ENCODE assay signal across 14 mouse cellular contexts in genomic region chr9:109040216-109040615, GRCm38 (mm10). TPM values are rescaled to one million over a fixed set of nuclear protein-coding genes. Genes with fewer than 3 reads are reported as not detected.
DNase-seq lines count a peak whose midpoint lies in the region; ATAC-seq and TF ChIP-seq lines count a peak whose summit lies in the region.
"Had no signal": no experiment of that assay in that cellular context is flagged by ENCODE, and none has a peak within 500 bp of the region (broad histone marks: within the 10 kb centered on the region; RNA-seq: fewer than 3 reads in every experiment).

No protein-coding gene starts in this region.

- peak; percentile 45 for DNase-seq in cerebellum, adult 9-11 months
- DNase-seq in limb, embryonic 10.5 days (ENCODE audit: low spot score): no peak
- DNase-seq in kidney, adult 18-20 months: peak; percentile 47
- DNase-seq in left cerebral cortex, postnatal 10 days (ENCODE audit: extremely low spot score in 1 of 2, low spot score in 2 of 2): no peak
- DNase-seq in urinary bladder, postnatal 36 days (ENCODE audit: low spot score in 2 of 2): no peak

- H3K9me3 ChIP-seq in limb, embryonic 12.5 days: no peaks in the 10 kb centered on the region
- H3K9me3 ChIP-seq in limb, embryonic 10.5 days (replicated peaks): no peaks in the 10 kb centered on the region
- H3K9me3 ChIP-seq: G1E; limb, embryonic 15.5 days; midbrain, embryonic 12.5 days; neural tube, embryonic 15.5 days had no signal

- 79% methylated on average over 8 of the region's 8 CpGs for WGBS in limb, embryonic 12.5 days
- 83% methylated on average over 8 of the region's 8 CpGs for WGBS in limb, embryonic 10.5 days

- no peaks in the 10 kb centered on the region for H3K27me3 ChIP-seq in limb, embryonic 12.5 days
- H3K27me3 ChIP-seq in limb, embryonic 10.5 days (ENCODE audit: low read depth, poor library complexity, severe bottlenecking): no peaks in the 10 kb centered on the region
- no peaks in the 10 kb centered on the region for H3K27me3 ChIP-seq in myocyte (ENCODE audit: control insufficient read depth, insufficient read depth, insufficient read length)
- H3K27me3 ChIP-seq: limb, embryonic 15.5 days; neural tube, embryonic 15.5 days had no signal

- no peak overlapping the region for H3K9ac ChIP-seq in limb, embryonic 12.5 days (replicated peaks)
- H3K9ac ChIP-seq: limb, embryonic 15.5 days; midbrain, embryonic 12.5 days; neural tube, embryonic 15.5 days had no signal

- H3ac ChIP-seq in myocyte (ENCODE audit: control insufficient read depth, insufficient read length): no peak overlapping the region

- H3K36me3 ChIP-seq in limb, embryonic 12.5 days: peaks cover 4% of the 10 kb centered on the region; the same call in 1 of the 2 replicates
- no peaks in the 10 kb centered on the region for H3K36me3 ChIP-seq in limb, embryonic 10.5 days
- H3K36me3 ChIP-seq in myocyte (ENCODE audit: control insufficient read depth, insufficient read depth): no peaks in the 10 kb centered on the region
- H3K36me3 ChIP-seq: midbrain, embryonic 12.5 days; neural tube, embryonic 15.5 days had no signal

- no peak overlapping the region for H3K27ac ChIP-seq in limb, embryonic 12.5 days
- H3K27ac ChIP-seq in limb, embryonic 10.5 days: no peak overlapping the region
- H3K27ac ChIP-seq: layer of hippocampus, adult 2 months; limb, embryonic 15.5 days; midbrain, embryonic 12.5 days; neural tube, embryonic 15.5 days had no signal

- no peak for TF ChIP-seq POLR2A in myocyte (IDR thresholded peaks at IDR 0.05; ENCODE audit: insufficient read length, low read depth)

- peaks cover 29% of the 10 kb centered on the region for H3K4me1 ChIP-seq in limb, embryonic 12.5 days (replicated peaks)
- H3K4me1 ChIP-seq in limb, embryonic 10.5 days: peaks cover 37% of the 10 kb centered on the region

- ATAC-seq in cerebellum, adult (ENCODE audit: insufficient number of reproducible peaks, low FRiP score, low TSS enrichment): no peak
- ATAC-seq in limb, embryonic 12.5 days (ENCODE audit: insufficient number of reproducible peaks, insufficient read depth, low FRiP score, low TSS enrichment, low read depth): no peak
- ATAC-seq: forebrain, embryonic 16.5 days had no signal

- intact Hi-C loops in left cerebral cortex, postnatal 10 days (cut with DNase I): no loop called here

- peak overlapping the region; percentile 80; the same call in 1 of the 2 replicates for H3K4me2 ChIP-seq in limb, embryonic 12.5 days
- peak overlapping the region; percentile 73 for H3K4me2 ChIP-seq in myocyte (ENCODE audit: low read depth)
- H3K4me2 ChIP-seq: midbrain, embryonic 12.5 days had no signal

- no peak overlapping the region for H3K4me3 ChIP-seq in limb, embryonic 12.5 days (replicated peaks)
- H3K4me3 ChIP-seq in limb, embryonic 10.5 days: no peak overlapping the region
- H3K4me3 ChIP-seq in myocyte: no peak overlapping the region
- H3K4me3 ChIP-seq: layer of hippocampus, adult 2 months; midbrain, embryonic 12.5 days; neural tube, embryonic 15.5 days had no signal

- peaks cover 16% of the 10 kb centered on the region for H3K79me2 ChIP-seq in myocyte (ENCODE audit: control insufficient read depth, insufficient read depth)

TF ChIP-seq in myocyte, 11 proteins besides CTCF, POLR2A, EP300 and RAD21:
- TF ChIP-seq SRF (IDR thresholded peaks at IDR 0.05; ENCODE audit: control insufficient read depth, insufficient read length, low read depth) (no peak), CEBPB (IDR thresholded peaks at IDR 0.05; ENCODE audit: insufficient read depth, poor library complexity, severe bottlenecking) (no peak), TCF12 (IDR thresholded peaks at IDR 0.05; ENCODE audit: insufficient read depth, poor library complexity, severe bottlenecking) (no peak), E2F4 (IDR thresholded peaks at IDR 0.05; ENCODE audit: insufficient read depth) (no peak), USF1 (IDR thresholded peaks at IDR 0.05; ENCODE audit: low read depth) (no peak), MAX (IDR thresholded peaks at IDR 0.05; ENCODE audit: low read depth) (no peak), MYOG (IDR thresholded peaks at IDR 0.05; ENCODE audit: control insufficient read depth in 1 of 3, insufficient read depth in 1 of 3, insufficient read length in 2 of 3, low read depth in 2 of 3) (no peak), MYOD1 (IDR thresholded peaks at IDR 0.05; ENCODE audit: control insufficient read depth in 1 of 3, insufficient read length in 2 of 3, low read depth in 2 of 3) (no peak), POLR2AphosphoS2 (IDR thresholded peaks at IDR 0.05; ENCODE audit: insufficient read length, low read depth) (no peak), TCF3 (IDR thresholded peaks at IDR 0.05; ENCODE audit: insufficient read length, low read depth) (no peak), REST (IDR thresholded peaks at IDR 0.05; ENCODE audit: insufficient read depth, insufficient read length) (no peak)

RNA-seq across cellular contexts. Expression of gene Shisa5, which starts 1.9 kb away (rescaled TPM):
- 49.1 and 55.2 TPM in 2 replicates for polyA plus RNA-seq in limb, embryonic 12.5 days (2016; fragmentation: Nextera tagmentation; extraction: Ambion mirVana)
- 36.1 and 44.4 TPM in 2 replicates for polyA plus RNA-seq in limb, embryonic 10.5 days (2016; fragmentation: Nextera tagmentation; extraction: Ambion mirVana)
- polyA plus RNA-seq in myocyte (2012; fragmentation: generic; extraction: Trizol): 82.8 TPM
- total RNA-seq in left cerebral cortex, postnatal 10 days (2021): 10 to 100 TPM; 46.2 to 56.7 TPM

RNA-seq across cellular contexts. Expression of gene Trex1, which starts 19.3 kb away (rescaled TPM):
- 7.1 and 7.5 TPM in 2 replicates for polyA plus RNA-seq in limb, embryonic 12.5 days (2016; fragmentation: Nextera tagmentation; extraction: Ambion mirVana)
- 7.5 and 9.4 TPM in 2 replicates for polyA plus RNA-seq in limb, embryonic 10.5 days (2016; fragmentation: Nextera tagmentation; extraction: Ambion mirVana)
- polyA plus RNA-seq in myocyte (2012; fragmentation: generic; extraction: Trizol): 10.0 TPM
- total RNA-seq in left cerebral cortex, postnatal 10 days (2021): 10 to 100 TPM; 11.4 to 12.1 TPM

RNA-seq across cellular contexts. Expression of gene Atrip, which starts 33.7 kb away (rescaled TPM):
- 31.6 and 33.4 TPM in 2 replicates for polyA plus RNA-seq in limb, embryonic 12.5 days (2016; fragmentation: Nextera tagmentation; extraction: Ambion mirVana)
- polyA plus RNA-seq in limb, embryonic 10.5 days (2016; fragmentation: Nextera tagmentation; extraction: Ambion mirVana): 35.3 and 36.8 TPM in 2 replicates
- 9.6 TPM for polyA plus RNA-seq in myocyte (2012; fragmentation: generic; extraction: Trizol)
- total RNA-seq in left cerebral cortex, postnatal 10 days (2021): 10 to 100 TPM; 24.4 to 29.0 TPM

RNA-seq across cellular contexts. Expression of gene Ccdc51, which starts 42.1 kb away (rescaled TPM):
- 12.8 and 13.9 TPM in 2 replicates for polyA plus RNA-seq in limb, embryonic 12.5 days (2016; fragmentation: Nextera tagmentation; extraction: Ambion mirVana)
- 13.6 and 14.1 TPM in 2 replicates for polyA plus RNA-seq in limb, embryonic 10.5 days (2016; fragmentation: Nextera tagmentation; extraction: Ambion mirVana)
- 13.8 TPM for polyA plus RNA-seq in myocyte (2012; fragmentation: generic; extraction: Trizol)
- total RNA-seq in left cerebral cortex, postnatal 10 days (2021): 1 to 10 TPM; 6.4 TPM

RNA-seq across cellular contexts. Expression of gene Tma7, which starts 42.2 kb away (rescaled TPM):
- polyA plus RNA-seq in limb, embryonic 12.5 days (2016; fragmentation: Nextera tagmentation; extraction: Ambion mirVana): 840 and 867 TPM in 2 replicates
- 805 and 864 TPM in 2 replicates for polyA plus RNA-seq in limb, embryonic 10.5 days (2016; fragmentation: Nextera tagmentation; extraction: Ambion mirVana)
- polyA plus RNA-seq in myocyte (2012; fragmentation: generic; extraction: Trizol): 271 TPM
- total RNA-seq in left cerebral cortex, postnatal 10 days (2021): 100 to 1,000 TPM; 384 to 385 TPM

Comparison
In these comparisons a context has a peak if more than half of its experiments do, and no peak if none do; other contexts are left out.
1. DNase-seq: peak in cerebellum, adult 9-11 months (single experiment) and kidney, adult 18-20 months (single experiment); none in limb, embryonic 10.5 days (single experiment), left cerebral cortex, postnatal 10 days (0 of 2) and urinary bladder, postnatal 36 days (0 of 2).